Mouse (Mus musculus): ENCODE measurements around the gene Zfp784.

DNA sequence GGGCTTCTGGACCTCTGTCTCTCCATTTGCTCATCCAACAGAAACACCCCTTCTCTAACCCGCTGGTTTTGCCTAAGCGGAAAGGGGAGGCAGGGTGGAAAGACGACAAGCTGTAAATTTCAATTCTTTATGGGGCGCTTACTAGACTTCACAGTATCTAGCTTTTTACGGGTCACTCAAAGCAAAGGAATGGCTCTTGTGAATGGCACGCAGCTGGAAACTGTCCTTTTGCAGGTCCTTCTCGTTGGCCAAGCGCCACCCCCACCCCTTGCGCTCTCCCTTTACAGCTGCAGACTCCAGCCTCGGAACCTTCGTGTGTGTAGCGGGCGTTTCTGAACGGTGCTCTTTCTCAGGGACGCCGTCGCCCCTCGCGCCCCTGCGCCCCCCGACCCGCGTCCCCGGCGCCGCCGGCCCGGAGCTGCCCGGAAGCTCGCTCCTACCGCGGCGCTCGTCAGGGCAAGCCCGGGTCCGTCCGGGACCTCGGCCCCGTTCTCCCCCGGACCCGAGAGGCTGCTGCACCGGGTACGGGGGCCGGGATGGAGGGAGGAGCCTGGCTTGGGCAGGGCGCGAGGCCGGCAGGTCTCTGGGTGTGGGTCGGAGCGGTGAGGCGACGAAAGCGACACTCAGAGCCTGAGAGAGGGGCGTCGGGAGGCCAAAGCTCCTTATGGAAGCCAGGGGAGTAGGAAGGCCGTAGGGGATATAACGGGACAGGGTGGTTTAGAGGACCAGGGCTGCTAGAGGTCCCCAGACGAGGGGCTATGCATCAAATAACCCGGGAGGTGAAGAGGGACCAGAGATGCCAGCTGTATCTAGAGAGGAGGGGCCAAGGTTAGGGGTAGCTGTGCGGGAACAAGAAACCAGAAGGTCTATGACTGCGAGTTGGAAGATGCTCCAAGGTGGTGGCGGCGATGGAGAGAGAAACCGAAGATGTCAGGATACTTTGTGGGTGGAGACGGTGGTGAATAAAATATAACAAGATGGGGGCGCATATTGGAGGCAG lies 13.2 kb upstream of the Zfp784 start, which contains the start of gene Zfp580:
- TF ChIP-seq GATA1 (IDR thresholded peaks at IDR 0.05; ENCODE audit: low read length): no peak
- TF ChIP-seq TAL1 (IDR thresholded peaks at IDR 0.05; ENCODE audit: low read length): no peak

All from erythroblast, embryonic 14.5 days (primary cell).